Comparison of ENCODE assay signal across 8 mouse cellular contexts in genomic region chr9:35558257-35559008, GRCm38 (mm10). TPM values are rescaled to one million over a fixed set of nuclear protein-coding genes. Genes with fewer than 3 reads are reported as not detected.
DNase-seq lines count a peak whose midpoint lies in the region; ATAC-seq and TF ChIP-seq lines count a peak whose summit lies in the region.

TSS of gene Ddx25 (minus strand) at chr9:35558528.
TSS of gene Pus3 (plus strand) at chr9:35558595.

- peak; percentile 26 for DNase-seq in ovary, postnatal 36 days (ENCODE audit: low spot score)
- DNase-seq in ovary, postnatal 10 days (ENCODE audit: low spot score): no peak
- DNase-seq in cerebellum, adult 18-20 months: peak; percentile 83 to 94
- DNase-seq in forebrain, postnatal 0 days: peak; percentile 83
- DNase-seq in kidney, postnatal 25 days: peak; percentile 7 to 40
- peak; percentile 88 for DNase-seq in right cerebral cortex, postnatal 25 days

- H3K4me1 ChIP-seq in forebrain, postnatal 0 days (ENCODE audit: insufficient read depth): peaks cover 8% of the 10 kb centered on the region; the same call in 1 of the 2 replicates
- peaks cover 34% of the 10 kb centered on the region for H3K4me1 ChIP-seq in liver, embryonic 15.5 days (replicated peaks)

- H3K27me3 ChIP-seq in forebrain, postnatal 0 days (ENCODE audit: insufficient read depth, low read length): no peaks in the 10 kb centered on the region
- H3K27me3 ChIP-seq in liver, embryonic 15.5 days: peaks cover 52% of the 10 kb centered on the region

- ATAC-seq in forebrain, postnatal 0 days: peak; percentile 71
- ATAC-seq in liver, embryonic 15.5 days (ENCODE audit: insufficient read depth): peak; percentile 41; the same call in 1 of the 2 replicates
- no peak for ATAC-seq in erythroid progenitor cell, adult 5-6 weeks (replicated peaks; ENCODE audit: low FRiP score, poor library complexity, severe bottlenecking)

- peak within 1 kb of the TSS; percentile 61 for H3K4me3 ChIP-seq in forebrain, postnatal 0 days (ENCODE audit: low read depth, low read length)
- H3K4me3 ChIP-seq in liver, embryonic 15.5 days (replicated peaks): peak within 1 kb of the TSS; percentile 73

- peak within 1 kb of the TSS; percentile 84 for H3K27ac ChIP-seq in forebrain, postnatal 0 days (ENCODE audit: low read depth, low read length)
- 0 out of 2 replicates have a peak within 1 kb of the TSS, but pooled peaks have one; percentile 14 for H3K27ac ChIP-seq in liver, embryonic 15.5 days (replicated peaks)

- H3K4me2 ChIP-seq in forebrain, postnatal 0 days (ENCODE audit: low read depth): peak within 1 kb of the TSS; percentile 93
- peak within 1 kb of the TSS; percentile 78 for H3K4me2 ChIP-seq in liver, embryonic 15.5 days

- H3K9me3 ChIP-seq in forebrain, postnatal 0 days (ENCODE audit: low read length): no peaks in the 10 kb centered on the region
- H3K9me3 ChIP-seq in liver, embryonic 15.5 days (replicated peaks): no peaks in the 10 kb centered on the region

- WGBS in forebrain, postnatal 0 days: 2% methylated on average over 57 of the region's 59 CpGs
- WGBS in liver, embryonic 15.5 days (ENCODE audit: insufficient replicate concordance): 2% methylated on average over 57 of the region's 59 CpGs

- H3K9ac ChIP-seq in forebrain, postnatal 0 days: peak within 1 kb of the TSS; percentile 63
- H3K9ac ChIP-seq in liver, embryonic 15.5 days: peak within 1 kb of the TSS; percentile 54

- peaks cover 12% of the 10 kb centered on the region; the same call in 1 of the 2 replicates for H3K36me3 ChIP-seq in forebrain, postnatal 0 days (ENCODE audit: insufficient read depth)
- peaks cover 14% of the 10 kb centered on the region for H3K36me3 ChIP-seq in liver, embryonic 15.5 days (replicated peaks)

- TF ChIP-seq CTCF in forebrain, postnatal 0 days (IDR thresholded peaks at IDR 0.05; ENCODE audit: low read depth): no peak

RNA-seq across cellular contexts. Expression of gene Ddx25, which starts in this region (rescaled TPM):
- 22.2 and 23.5 TPM in 2 replicates for total RNA-seq in forebrain, postnatal 0 days (2014; rRNA removed)
- polyA plus RNA-seq in forebrain, postnatal 0 days (2015; fragmentation: Nextera tagmentation; extraction: Ambion mirVana): 23.6 and 25.6 TPM in 2 replicates
- 0.14 and 0.16 TPM in 2 replicates for polyA plus RNA-seq in liver, embryonic 15.5 days (2015; fragmentation: Nextera tagmentation; extraction: Ambion mirVana)
- under 0.01 TPM in 1 of 2 replicates, not detected in the other for total RNA-seq in erythroid progenitor cell, adult 5-6 weeks (2015; ENCODE audit: low replicate concordance)
- 0.23 TPM in 1 of 2 replicates, not detected in the other for total RNA-seq in erythroid progenitor cell, adult 5-6 weeks (2017; ENCODE audit: low replicate concordance)

RNA-seq across cellular contexts. Expression of gene Pus3, which starts in this region (rescaled TPM):
- 18.8 and 19.2 TPM in 2 replicates for total RNA-seq in forebrain, postnatal 0 days (2014; rRNA removed)
- polyA plus RNA-seq in forebrain, postnatal 0 days (2015; fragmentation: Nextera tagmentation; extraction: Ambion mirVana): 13.9 and 15.2 TPM in 2 replicates
- polyA plus RNA-seq in liver, embryonic 15.5 days (2015; fragmentation: Nextera tagmentation; extraction: Ambion mirVana): 6.0 and 6.4 TPM in 2 replicates
- 7.9 and 10.1 TPM in 2 replicates for total RNA-seq in erythroid progenitor cell, adult 5-6 weeks (2015; ENCODE audit: low replicate concordance)
- total RNA-seq in erythroid progenitor cell, adult 5-6 weeks (2017; ENCODE audit: low replicate concordance): 4.1 and 8.5 TPM in 2 replicates

Comparison
In these comparisons a context has a peak if more than half of its experiments do, and no peak if none do; other contexts are left out.
1. RNA of gene Ddx25 (total RNA-seq): 22.2 to 23.5 TPM in forebrain, postnatal 0 days; under 0.01 to 0.23 TPM in erythroid progenitor cell, adult 5-6 weeks; every median in the first group is over 10 times any median in the second.
2. RNA of gene Ddx25 (polyA plus RNA-seq): 23.6 to 25.6 TPM in forebrain, postnatal 0 days; 0.14 to 0.16 TPM in liver, embryonic 15.5 days; every median in the first group is over 10 times any median in the second.